Mouse (Mus musculus) lung, embryonic 14.5 days (tissue): Measurements from ENCODE around the gene 1700123O20Rik. TPM values are rescaled to one million over a fixed set of nuclear protein-coding genes. Genes with fewer than 3 reads are reported as not detected.
A peak's percentile ranks its signal among the peaks of the same experiment; 100 is the strongest.

ENCODE experiments used
- ATAC-seq: fragments of 200-750 bp; cut with Nextera tagmentation; 2 replicates; pipeline ENCODE4 v1.8.0; 2017; ENCODE audit warnings: mild to moderate bottlenecking, moderate TSS enrichment, moderate library complexity; ENCODE audit not compliant: insufficient read depth
- DNase-seq: peaks from one replicate; pipeline ENCODE4 v3.0.0-alpha.2; 2015
- H3K27ac ChIP-seq: fragments of 300-500 bp; sonication (generic); 2 replicates; pipeline ENCODE4 v1.5.1; 2014; ENCODE audit warnings: low read depth, mild to moderate bottlenecking, moderate library complexity
- H3K27me3 ChIP-seq: fragments of 300-500 bp; sonication (generic); 2 replicates; pipeline ENCODE4 v1.6.1; 2014; ENCODE audit warnings: low read length, control low read depth; ENCODE audit not compliant: insufficient read depth
- H3K36me3 ChIP-seq: fragments of 300-500 bp; sonication (generic); 2 replicates; pipeline ENCODE4 v1.6.1; 2014; ENCODE audit warnings: control low read depth; ENCODE audit not compliant: insufficient read depth
- H3K4me1 ChIP-seq: fragments of 300-500 bp; sonication (generic); 2 replicates; pipeline ENCODE4 v1.6.1; 2014; ENCODE audit warnings: antibody characterized with exemption, control low read depth; ENCODE audit not compliant: insufficient read depth
- H3K4me2 ChIP-seq: fragments of 300-500 bp; sonication (generic); 2 replicates; pipeline ENCODE4 v1.6.1; 2014; ENCODE audit warnings: mild to moderate bottlenecking
- H3K4me3 ChIP-seq: fragments of 300-500 bp; sonication (generic); 2 replicates; pipeline ENCODE4 v1.5.1; 2014; ENCODE audit warnings: low read depth, low read length
- H3K9ac ChIP-seq: fragments of 300-500 bp; sonication (generic); 2 replicates; pipeline ENCODE4 v1.6.1; 2014
- H3K9me3 ChIP-seq: fragments of 300-500 bp; sonication (generic); 2 replicates; pipeline ENCODE4 v1.6.1; 2016; ENCODE audit warnings: low read depth, low read length, control low read depth
- CTCF ChIP-seq: IDR thresholded peaks from 2 replicates; pipeline ENCODE4 v1.5.1; 2016; ENCODE audit warnings: antibody characterized with exemption, low read depth
- WGBS: fragments of 180-500 bp; shearing (Covaris S2); extraction: QIAGEN DNeasy Blood & Tissue Kit; methylation state at CpG from one replicate; pipeline ENCODE4 v1.1.7; 2014; 5-methylcytosine and 5-hydroxymethylcytosine counted together
- polyA plus RNA-seq: library from polyadenylated mRNA; unstranded; fragments of >200 nt; fragmentation: Nextera tagmentation; extraction: Ambion mirVana; gene quantifications from 2 replicates; pipeline ENCODE4 v1.2.1, GENCODE M21; 2014

Gene 1700123O20Rik
- polyA plus RNA-seq, 1 experiment from 2014 or later: 83.2 TPM

GRCm38 (mm10) chr14:54643011-54643410 lies 43.0 kb upstream of the 1700123O20Rik start:
- TF ChIP-seq CTCF: no peak
- Histone ChIP-seq H3K36me3 (peaks cover 74% of the 10 kb centered on the region), H3K4me3 (no peak overlapping the region), H3K4me2 (no peak overlapping the region), H3K27ac (no peak overlapping the region), H3K4me1 (peaks cover 5% of the 10 kb centered on the region), H3K9me3 (no peaks in the 10 kb centered on the region), H3K9ac (no peak overlapping the region), H3K27me3 (no peaks in the 10 kb centered on the region)
- DNase-seq: no peak
- ATAC-seq: no peak
- WGBS: 86% methylated on average over 2 of the region's 2 CpGs

- H3K4me3 ChIP-seq: no peak overlapping the region
- H3K9me3 ChIP-seq: no peaks in the 10 kb centered on the region
- peaks cover 5% of the 10 kb centered on the region for H3K4me1 ChIP-seq
- no peak overlapping the region for H3K9ac ChIP-seq
- H3K27ac ChIP-seq: no peak overlapping the region
- H3K4me2 ChIP-seq: no peak overlapping the region
- WGBS: 71% methylated on average over 9 of the region's 9 CpGs
- no peaks in the 10 kb centered on the region for H3K27me3 ChIP-seq
- H3K36me3 ChIP-seq: peaks cover 75% of the 10 kb centered on the region
- no peak for ATAC-seq
- no peak for TF ChIP-seq CTCF
- no peak for DNase-seq
Observed at GRCm38 (mm10) chr14:54644294-54644693, 41.7 kb upstream of the 1700123O20Rik start.

GRCm38 (mm10) chr14:54646455-54646854 lies 39.6 kb upstream of the 1700123O20Rik start:
- no peak overlapping the region for H3K9ac ChIP-seq
- no peak overlapping the region for H3K4me3 ChIP-seq
- WGBS: 90% methylated on average over 17 of the region's 17 CpGs
- ATAC-seq: no peak
- no peak for TF ChIP-seq CTCF
- H3K27me3 ChIP-seq: no peaks in the 10 kb centered on the region
- H3K4me2 ChIP-seq: no peak overlapping the region
- H3K4me1 ChIP-seq: no peaks in the 10 kb centered on the region
- H3K27ac ChIP-seq: no peak overlapping the region
- H3K36me3 ChIP-seq: peaks cover 93% of the 10 kb centered on the region
- H3K9me3 ChIP-seq: no peaks in the 10 kb centered on the region
- no peak for DNase-seq

- Histone ChIP-seq H3K9me3 (no peaks in the 10 kb centered on the region), H3K4me3 (no peak overlapping the region), H3K27ac (no peak overlapping the region), H3K9ac (no peak overlapping the region), H3K27me3 (no peaks in the 10 kb centered on the region), H3K36me3 (peaks cover 95% of the 10 kb centered on the region), H3K4me1 (no peaks in the 10 kb centered on the region), H3K4me2 (no peak overlapping the region)
- WGBS: 80% methylated on average over 8 of the region's 8 CpGs
- TF ChIP-seq CTCF: peak; percentile 46
- peak; percentile 41 for DNase-seq
- ATAC-seq: no peak
Observed at GRCm38 (mm10) chr14:54646898-54647636, 38.9 kb upstream of the 1700123O20Rik start.

- DNase-seq (no peak), ATAC-seq (no peak)
- Histone ChIP-seq H3K27ac (no peak overlapping the region), H3K9me3 (no peaks in the 10 kb centered on the region), H3K27me3 (no peaks in the 10 kb centered on the region), H3K4me2 (no peak overlapping the region), H3K4me3 (no peak overlapping the region), H3K9ac (no peak overlapping the region), H3K4me1 (0 out of 2 replicates have a peak, but pooled peaks cover 6% of the 10 kb centered on the region), H3K36me3 (peaks cover 89% of the 10 kb centered on the region)
- no peak for TF ChIP-seq CTCF
- WGBS: 78% methylated on average over 4 of the region's 4 CpGs
Observed at GRCm38 (mm10) chr14:54647900-54648299, 38.1 kb upstream of the 1700123O20Rik start.

- TF ChIP-seq CTCF: peak; percentile 94
- Histone ChIP-seq H3K4me3 (no peak overlapping the region), H3K27ac (no peak overlapping the region), H3K9ac (no peak overlapping the region), H3K9me3 (no peaks in the 10 kb centered on the region), H3K27me3 (no peaks in the 10 kb centered on the region), H3K4me2 (no peak overlapping the region), H3K4me1 (0 out of 2 replicates have a peak, but pooled peaks cover 9% of the 10 kb centered on the region), H3K36me3 (peaks cover 68% of the 10 kb centered on the region)
- DNase-seq (peak; percentile 99), ATAC-seq (peak; percentile 19)
- WGBS: 56% methylated on average over 23 of the region's 23 CpGs
Observed at GRCm38 (mm10) chr14:54650621-54651454, 35.2 kb upstream of the 1700123O20Rik start.

- WGBS: 66% methylated on average over 4 of the region's 4 CpGs
- no peak overlapping the region for H3K4me3 ChIP-seq
Observed at GRCm38 (mm10) chr14:54651556-54651955, 34.5 kb upstream of the 1700123O20Rik start.

More at GRCm38 (mm10) chr14:54651556-54651955, 34.5 kb upstream of the 1700123O20Rik start:
- Histone ChIP-seq H3K27ac (no peak overlapping the region), H3K4me1 (0 out of 2 replicates have a peak, but pooled peaks cover 9% of the 10 kb centered on the region), H3K9me3 (no peaks in the 10 kb centered on the region), H3K36me3 (peaks cover 68% of the 10 kb centered on the region), H3K9ac (no peak overlapping the region), H3K4me2 (peak overlapping the region; percentile 21), H3K27me3 (no peaks in the 10 kb centered on the region)
- no peak for TF ChIP-seq CTCF
- DNase-seq: no peak
- no peak for ATAC-seq
